In the genomic region with DNA sequence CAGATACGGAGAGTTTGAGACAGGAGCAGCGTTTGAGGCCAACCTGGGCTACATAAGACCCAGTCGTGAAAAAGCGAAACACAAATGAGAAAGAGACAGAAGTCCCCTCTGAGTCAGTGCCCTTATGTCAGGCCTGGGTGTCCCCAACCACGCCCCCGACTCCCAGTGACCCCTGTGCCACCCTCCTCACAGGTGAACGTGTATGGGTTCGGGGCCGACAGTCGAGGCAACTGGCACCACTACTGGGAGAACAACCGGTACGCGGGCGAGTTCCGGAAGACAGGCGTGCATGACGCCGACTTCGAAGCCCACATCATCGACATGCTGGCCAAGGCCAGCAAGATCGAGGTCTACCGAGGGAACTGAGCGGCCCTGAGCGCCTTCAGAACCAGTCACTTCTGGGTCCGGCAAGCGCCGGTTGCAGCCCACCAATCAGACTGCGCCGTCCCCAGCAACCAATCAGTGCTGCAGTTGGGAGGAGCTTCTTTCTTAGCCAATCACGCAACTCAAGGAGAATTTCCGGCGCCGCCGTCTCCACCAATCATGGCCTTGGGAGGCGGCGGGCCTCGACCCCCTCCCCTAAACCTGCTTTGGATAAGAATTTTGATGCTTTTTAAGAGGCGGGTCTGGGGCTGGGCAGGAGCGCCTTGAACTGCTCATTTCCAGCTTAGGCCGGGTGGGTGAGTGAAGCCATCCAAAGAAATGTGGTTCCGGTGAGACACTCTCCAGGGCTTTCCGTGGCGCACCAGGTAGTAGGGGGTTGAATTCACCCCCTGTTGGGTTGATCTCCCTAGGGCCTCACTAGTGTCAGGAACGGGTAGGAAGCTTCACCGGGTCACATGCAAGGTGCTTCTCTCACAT, we compare ENCODE assay signal across 8 mouse cellular contexts. TPM values are rescaled to one million over a fixed set of nuclear protein-coding genes. Genes with fewer than 3 reads are reported as not detected.
A peak's percentile ranks its signal among the peaks of the same experiment; 100 is the strongest.
DNase-seq lines count a peak whose midpoint lies in the region; ATAC-seq and TF ChIP-seq lines count a peak whose summit lies in the region.

No protein-coding gene starts in this region.

- no peaks in the 10 kb centered on the region for H3K4me1 ChIP-seq in ES-Bruce4 (ENCODE audit: control insufficient read depth, insufficient read depth, low read length)
- H3K4me1 ChIP-seq in liver, embryonic 16.5 days (ENCODE audit: control insufficient read depth, low read depth, low read length) = peaks cover 12% of the 10 kb centered on the region
- 0 out of 2 replicates have a peak, but pooled peaks cover 2% of the 10 kb centered on the region for H3K4me1 ChIP-seq in neural tube, embryonic 11.5 days (ENCODE audit: control insufficient read depth, insufficient read depth, low read length)
- peaks cover 13% of the 10 kb centered on the region for H3K4me1 ChIP-seq in stomach, embryonic 15.5 days

- intact Hi-C loops in heart, postnatal 36 days (cut with DNase I) = loop anchor here (1.0 kb wide), 1 partner anchor 67 kb away; no protein-coding TSS in a partner anchor

- peak overlapping the region; percentile 73 for H3K9ac ChIP-seq in ES-Bruce4 (ENCODE audit: low read depth, poor library complexity, severe bottlenecking)
- H3K9ac ChIP-seq in liver, embryonic 16.5 days (ENCODE audit: low read depth, low read length) = peak overlapping the region; percentile 65
- H3K9ac ChIP-seq in neural tube, embryonic 11.5 days (ENCODE audit: low read length) = peak overlapping the region; percentile 53
- H3K9ac ChIP-seq in stomach, embryonic 15.5 days = peak overlapping the region; percentile 16; the same call in 1 of the 2 replicates

- 5% methylated on average over 45 of the region's 45 CpGs for WGBS in liver, embryonic 16.5 days (ENCODE audit: insufficient replicate concordance)
- 5% methylated on average over 45 of the region's 45 CpGs for WGBS in neural tube, embryonic 11.5 days
- 9% methylated on average over 45 of the region's 45 CpGs for WGBS in stomach, embryonic 15.5 days

- TF ChIP-seq CTCF in ES-Bruce4 (IDR thresholded peaks at IDR 0.05; ENCODE audit: low read depth, low read length) = no peak

- H3K4me3 ChIP-seq in ES-Bruce4 (ENCODE audit: low read depth, low read length) = peak overlapping the region; percentile 85
- H3K4me3 ChIP-seq in liver, embryonic 16.5 days (ENCODE audit: low read depth, low read length) = peak overlapping the region; percentile 60
- peak overlapping the region; percentile 45 for H3K4me3 ChIP-seq in neural tube, embryonic 11.5 days (ENCODE audit: low read depth, low read length)
- H3K4me3 ChIP-seq in stomach, embryonic 15.5 days (replicated peaks) = peak overlapping the region; percentile 47

- H3K4me2 ChIP-seq in liver, embryonic 16.5 days (ENCODE audit: low read depth, low read length) = peak overlapping the region; percentile 89
- H3K4me2 ChIP-seq in neural tube, embryonic 11.5 days (ENCODE audit: low read depth) = peak overlapping the region; percentile 70
- peak overlapping the region; percentile 75 for H3K4me2 ChIP-seq in stomach, embryonic 15.5 days

- peak; percentile 76 for TF ChIP-seq POLR2A in ES-Bruce4 (IDR thresholded peaks at IDR 0.05; ENCODE audit: insufficient read depth, low read length)

- H3K36me3 ChIP-seq in ES-Bruce4 (ENCODE audit: control insufficient read depth, insufficient read depth, low read length, poor library complexity, severe bottlenecking) = peaks cover 20% of the 10 kb centered on the region
- H3K36me3 ChIP-seq in liver, embryonic 16.5 days (ENCODE audit: control insufficient read depth, insufficient read depth) = peaks cover 31% of the 10 kb centered on the region
- H3K36me3 ChIP-seq in neural tube, embryonic 11.5 days (ENCODE audit: control insufficient read depth, insufficient read depth, low read length) = peaks cover 5% of the 10 kb centered on the region; the same call in 1 of the 2 replicates
- H3K36me3 ChIP-seq in stomach, embryonic 15.5 days = peaks cover 20% of the 10 kb centered on the region

- peak overlapping the region; percentile 68 for H3K27ac ChIP-seq in ES-Bruce4 (ENCODE audit: insufficient read depth, low read length)
- 0 out of 2 replicates have a peak overlapping the region, but pooled peaks have one; percentile 12 for H3K27ac ChIP-seq in liver, embryonic 16.5 days (ENCODE audit: low read length)
- no peak overlapping the region for H3K27ac ChIP-seq in neural tube, embryonic 11.5 days (ENCODE audit: low read depth, low read length)
- 0 out of 2 replicates have a peak overlapping the region, but pooled peaks have one; percentile 35 for H3K27ac ChIP-seq in stomach, embryonic 15.5 days

- peak; percentile 49 for DNase-seq in cerebellum, adult 8-10 months
- DNase-seq in forelimb bud, embryonic 11.5 days (ENCODE audit: low read depth, low spot score) = peak; percentile 95
- peak; percentile 78 to 83 for DNase-seq in heart, postnatal 36 days
- DNase-seq in layer of hippocampus, adult 11-12 months (ENCODE audit: low spot score) = peak; percentile 94
- peak; percentile 94 for DNase-seq in neural tube, embryonic 11.5 days (ENCODE audit: low spot score)

- peak; percentile 94 for ATAC-seq in liver, embryonic 16.5 days (ENCODE audit: low read depth)
- ATAC-seq in neural tube, embryonic 11.5 days (ENCODE audit: insufficient read depth, low FRiP score, low TSS enrichment) = peak; percentile 99
- peak; percentile 96 for ATAC-seq in stomach, embryonic 15.5 days (ENCODE audit: insufficient read depth, low FRiP score, low read depth)

- no peaks in the 10 kb centered on the region for H3K27me3 ChIP-seq in ES-Bruce4 (ENCODE audit: control insufficient read depth, insufficient read depth, low read length, poor library complexity, severe bottlenecking)
- no peaks in the 10 kb centered on the region for H3K27me3 ChIP-seq in liver, embryonic 16.5 days (ENCODE audit: control insufficient read depth, insufficient read depth, low read depth, low read length)
- no peaks in the 10 kb centered on the region for H3K27me3 ChIP-seq in neural tube, embryonic 11.5 days (ENCODE audit: control insufficient read depth, insufficient read depth, low read length)
- H3K27me3 ChIP-seq in stomach, embryonic 15.5 days (replicated peaks) = no peaks in the 10 kb centered on the region

- no peak for TF ChIP-seq EP300 in ES-Bruce4 (IDR thresholded peaks at IDR 0.05; ENCODE audit: insufficient read depth, low read depth, low read length)

- no peaks in the 10 kb centered on the region for H3K9me3 ChIP-seq in ES-Bruce4 (replicated peaks; ENCODE audit: control insufficient read depth, insufficient read depth, low read length, poor library complexity, severe bottlenecking)
- H3K9me3 ChIP-seq in liver, embryonic 16.5 days (replicated peaks; ENCODE audit: control insufficient read depth, low read length) = no peaks in the 10 kb centered on the region
- H3K9me3 ChIP-seq in neural tube, embryonic 11.5 days (ENCODE audit: control insufficient read depth, low read length) = no peaks in the 10 kb centered on the region
- no peaks in the 10 kb centered on the region for H3K9me3 ChIP-seq in stomach, embryonic 15.5 days

RNA-seq across cellular contexts. Expression of a gene that starts 27.5 kb away (rescaled TPM):
- polyA plus RNA-seq in ES-Bruce4 (2011; ENCODE audit: insufficient read depth, insufficient read length, low read depth, missing spikeins) = 71.7 and 71.8 TPM in 2 replicates
- 10 to 100 TPM; 34.2 to 35.4 TPM for total RNA-seq in heart, postnatal 36 days (2021)
- 8.5 and 8.8 TPM in 2 replicates for polyA plus RNA-seq in liver, embryonic 16.5 days (2015; fragmentation: Nextera tagmentation; extraction: Ambion mirVana)
- polyA plus RNA-seq in neural tube, embryonic 11.5 days (2014; fragmentation: Nextera tagmentation; extraction: Ambion mirVana) = 33.7 and 34.3 TPM in 2 replicates
- 11.8 and 12.9 TPM in 2 replicates for polyA plus RNA-seq in stomach, embryonic 15.5 days (2015; fragmentation: Nextera tagmentation; extraction: Ambion mirVana)

RNA-seq across cellular contexts. Expression of a gene that starts 50.4 kb away (rescaled TPM):
- polyA plus RNA-seq in ES-Bruce4 (2011; ENCODE audit: insufficient read depth, insufficient read length, low read depth, missing spikeins) = 7.1 and 8.6 TPM in 2 replicates
- total RNA-seq in heart, postnatal 36 days (2021) = 10 to 100 TPM; 27.5 to 28.3 TPM
- 21.0 and 23.7 TPM in 2 replicates for polyA plus RNA-seq in liver, embryonic 16.5 days (2015; fragmentation: Nextera tagmentation; extraction: Ambion mirVana)
- polyA plus RNA-seq in neural tube, embryonic 11.5 days (2014; fragmentation: Nextera tagmentation; extraction: Ambion mirVana) = 18.2 and 19.1 TPM in 2 replicates
- 17.1 and 17.6 TPM in 2 replicates for polyA plus RNA-seq in stomach, embryonic 15.5 days (2015; fragmentation: Nextera tagmentation; extraction: Ambion mirVana)

Comparison
In these comparisons a context has a peak if more than half of its experiments do, and no peak if none do; other contexts are left out.
1. H3K9ac ChIP-seq: peak in every context shown above with its lines; median percentile 73 in ES-Bruce4; 65 in liver, embryonic 16.5 days; 53 in neural tube, embryonic 11.5 days; 16 in stomach, embryonic 15.5 days.